Mouse (Mus musculus) lung, embryonic 14.5 days (tissue): ENCODE results near the gene Ssbp3. TPM values are rescaled to one million over a fixed set of nuclear protein-coding genes. Genes with fewer than 3 reads are reported as not detected.

Experiments
- ATAC-seq: fragments of 200-750 bp; cut with Nextera tagmentation; 2 replicates; pipeline ENCODE4 v1.8.0; 2017; ENCODE audit warnings: mild to moderate bottlenecking, moderate TSS enrichment, moderate library complexity; ENCODE audit not compliant: insufficient read depth
- DNase-seq: peaks from one replicate; pipeline ENCODE4 v3.0.0-alpha.2; 2015
- H3K27ac ChIP-seq: fragments of 300-500 bp; sonication (generic); 2 replicates; pipeline ENCODE4 v1.5.1; 2014; ENCODE audit warnings: low read depth, mild to moderate bottlenecking, moderate library complexity
- H3K27me3 ChIP-seq: fragments of 300-500 bp; sonication (generic); 2 replicates; pipeline ENCODE4 v1.6.1; 2014; ENCODE audit warnings: low read length, control low read depth; ENCODE audit not compliant: insufficient read depth
- H3K36me3 ChIP-seq: fragments of 300-500 bp; sonication (generic); 2 replicates; pipeline ENCODE4 v1.6.1; 2014; ENCODE audit warnings: control low read depth; ENCODE audit not compliant: insufficient read depth
- H3K4me1 ChIP-seq: fragments of 300-500 bp; sonication (generic); 2 replicates; pipeline ENCODE4 v1.6.1; 2014; ENCODE audit warnings: antibody characterized with exemption, control low read depth; ENCODE audit not compliant: insufficient read depth
- H3K4me2 ChIP-seq: fragments of 300-500 bp; sonication (generic); 2 replicates; pipeline ENCODE4 v1.6.1; 2014; ENCODE audit warnings: mild to moderate bottlenecking
- H3K4me3 ChIP-seq: fragments of 300-500 bp; sonication (generic); 2 replicates; pipeline ENCODE4 v1.5.1; 2014; ENCODE audit warnings: low read depth, low read length
- H3K9ac ChIP-seq: fragments of 300-500 bp; sonication (generic); 2 replicates; pipeline ENCODE4 v1.6.1; 2014
- H3K9me3 ChIP-seq: fragments of 300-500 bp; sonication (generic); 2 replicates; pipeline ENCODE4 v1.6.1; 2016; ENCODE audit warnings: low read depth, low read length, control low read depth
- CTCF ChIP-seq: IDR thresholded peaks from 2 replicates; pipeline ENCODE4 v1.5.1; 2016; ENCODE audit warnings: antibody characterized with exemption, low read depth
- WGBS: fragments of 180-500 bp; shearing (Covaris S2); extraction: QIAGEN DNeasy Blood & Tissue Kit; methylation state at CpG from one replicate; pipeline ENCODE4 v1.1.7; 2014; 5-methylcytosine and 5-hydroxymethylcytosine counted together
- polyA plus RNA-seq: library from polyadenylated mRNA; unstranded; fragments of >200 nt; fragmentation: Nextera tagmentation; extraction: Ambion mirVana; gene quantifications from 2 replicates; pipeline ENCODE4 v1.2.1, GENCODE M21; 2014

The Ssbp3 gene
- polyA plus RNA-seq, 1 experiment from 2014 or later, result 80.2 TPM

DNA sequence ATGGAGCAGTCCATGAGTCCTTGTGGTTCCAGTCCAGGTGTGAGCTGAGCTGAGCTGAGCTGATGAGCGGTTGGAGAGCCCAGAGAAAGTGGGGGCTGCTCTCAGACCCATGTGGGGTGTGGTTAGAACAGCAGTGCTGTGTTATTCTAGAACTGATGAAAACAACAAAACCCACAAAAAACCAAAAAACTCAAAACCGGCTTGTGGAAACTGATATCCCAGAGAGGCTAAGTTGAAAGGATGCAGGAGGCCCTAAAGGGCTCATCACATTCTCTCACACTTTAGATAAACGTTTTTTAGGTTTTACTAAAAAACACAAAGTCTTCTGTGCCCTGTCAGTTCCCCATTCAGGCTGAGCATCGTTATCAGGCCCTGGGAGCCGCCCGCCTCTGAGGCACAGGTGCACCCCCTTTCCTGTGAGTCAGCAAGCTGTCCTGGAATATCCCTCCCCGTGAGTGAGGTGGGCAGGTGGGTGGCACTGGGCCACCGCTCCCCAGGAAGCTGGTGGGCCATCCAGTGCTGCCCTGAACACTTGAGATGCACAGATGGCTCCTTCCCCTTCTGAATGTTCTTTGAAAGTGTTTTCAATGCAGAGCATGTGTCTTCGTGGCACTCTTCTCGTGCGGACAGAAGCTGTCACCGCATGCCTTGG lies 24.6 kb downstream of the Ssbp3 start:
- Histone ChIP-seq H3K4me2 (no peak overlapping the region), H3K4me3 (no peak overlapping the region), H3K27ac (no peak overlapping the region), H3K4me1 (peaks cover 31% of the 10 kb centered on the region), H3K9ac (no peak overlapping the region), H3K9me3 (no peaks in the 10 kb centered on the region), H3K36me3 (peaks cover 65% of the 10 kb centered on the region), H3K27me3 (no peaks in the 10 kb centered on the region)
- DNase-seq (no peak), ATAC-seq (no peak)
- no peak for TF ChIP-seq CTCF
- 60% methylated on average over 12 of the region's 12 CpGs for WGBS

- no peak overlapping the region for H3K4me2 ChIP-seq
- H3K27me3 ChIP-seq, result no peaks in the 10 kb centered on the region
- DNase-seq (no peak), ATAC-seq (no peak)
- no peak overlapping the region for H3K4me3 ChIP-seq
- H3K4me1 ChIP-seq, result peaks cover 31% of the 10 kb centered on the region
- TF ChIP-seq CTCF, result no peak
- WGBS, result 23% methylated on average over 2 of the region's 2 CpGs
- H3K27ac ChIP-seq, result no peak overlapping the region
- peaks cover 60% of the 10 kb centered on the region for H3K36me3 ChIP-seq
- no peaks in the 10 kb centered on the region for H3K9me3 ChIP-seq
- H3K9ac ChIP-seq, result no peak overlapping the region
Observed at GRCm38 (mm10) chr4:106935583-106935935, 25.1 kb downstream of the Ssbp3 start.

GRCm38 (mm10) chr4:106936041-106936440 lies 25.5 kb downstream of the Ssbp3 start:
- no peaks in the 10 kb centered on the region for H3K9me3 ChIP-seq
- no peak for DNase-seq
- H3K36me3 ChIP-seq, result peaks cover 62% of the 10 kb centered on the region
- H3K27ac ChIP-seq, result peak overlapping the region; percentile 58; the same call in 1 of the 2 replicates
- H3K4me1 ChIP-seq, result peaks cover 35% of the 10 kb centered on the region
- TF ChIP-seq CTCF, result no peak
- 71% methylated on average over 3 of the region's 3 CpGs for WGBS
- no peaks in the 10 kb centered on the region for H3K27me3 ChIP-seq
- ATAC-seq, result no peak
- peak overlapping the region; percentile 14; the same call in 1 of the 2 replicates for H3K9ac ChIP-seq
- H3K4me2 ChIP-seq, result no peak overlapping the region
- no peak overlapping the region for H3K4me3 ChIP-seq

DNA sequence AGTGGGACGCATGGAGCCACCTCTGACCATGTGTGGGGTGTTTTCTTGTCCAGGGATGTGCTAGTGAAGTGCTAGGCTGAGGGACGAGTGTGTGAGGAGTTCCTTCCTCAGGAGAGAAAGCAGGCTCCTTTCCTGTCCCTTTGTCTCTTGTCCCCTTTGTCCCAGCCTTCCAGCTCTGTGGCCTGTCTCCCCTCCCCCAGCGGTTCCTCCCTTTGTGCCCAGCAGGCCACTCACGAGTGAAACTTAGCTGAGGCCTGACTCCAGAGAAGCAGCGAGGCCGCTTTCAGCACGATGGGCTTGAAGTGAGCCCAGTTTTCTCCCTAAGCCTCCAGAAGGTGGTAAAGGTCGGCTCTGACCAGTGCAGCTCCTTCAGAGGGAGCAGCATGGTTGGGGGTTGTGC lies 26.2 kb downstream of the Ssbp3 start:
- 39% methylated on average over 8 of the region's 8 CpGs for WGBS

GRCm38 (mm10) chr4:106938506-106939222 lies 28.2 kb downstream of the Ssbp3 start:
- TF ChIP-seq CTCF, result no peak
- H3K27ac ChIP-seq, result peak overlapping the region; percentile 28; the same call in 1 of the 2 replicates
- DNase-seq, result no peak
- no peak for ATAC-seq
- H3K36me3 ChIP-seq, result peaks cover 40% of the 10 kb centered on the region
- no peak overlapping the region for H3K4me2 ChIP-seq
- no peaks in the 10 kb centered on the region for H3K9me3 ChIP-seq
- peaks cover 47% of the 10 kb centered on the region for H3K4me1 ChIP-seq
- H3K27me3 ChIP-seq, result no peaks in the 10 kb centered on the region
- WGBS, result 58% methylated on average over 8 of the region's 8 CpGs
- no peak overlapping the region for H3K9ac ChIP-seq
- no peak overlapping the region for H3K4me3 ChIP-seq

More for the DNA sequence above, 26.2 kb downstream of the Ssbp3 start:
- Histone ChIP-seq H3K4me2 (no peak overlapping the region), H3K27ac (peak overlapping the region; percentile 58; the same call in 1 of the 2 replicates), H3K27me3 (no peaks in the 10 kb centered on the region), H3K36me3 (peaks cover 59% of the 10 kb centered on the region), H3K9me3 (no peaks in the 10 kb centered on the region), H3K9ac (peak overlapping the region; percentile 14; the same call in 1 of the 2 replicates), H3K4me1 (peaks cover 41% of the 10 kb centered on the region), H3K4me3 (no peak overlapping the region)
- ATAC-seq (no peak), DNase-seq (peak; percentile 64)
- no peak for TF ChIP-seq CTCF

DNA sequence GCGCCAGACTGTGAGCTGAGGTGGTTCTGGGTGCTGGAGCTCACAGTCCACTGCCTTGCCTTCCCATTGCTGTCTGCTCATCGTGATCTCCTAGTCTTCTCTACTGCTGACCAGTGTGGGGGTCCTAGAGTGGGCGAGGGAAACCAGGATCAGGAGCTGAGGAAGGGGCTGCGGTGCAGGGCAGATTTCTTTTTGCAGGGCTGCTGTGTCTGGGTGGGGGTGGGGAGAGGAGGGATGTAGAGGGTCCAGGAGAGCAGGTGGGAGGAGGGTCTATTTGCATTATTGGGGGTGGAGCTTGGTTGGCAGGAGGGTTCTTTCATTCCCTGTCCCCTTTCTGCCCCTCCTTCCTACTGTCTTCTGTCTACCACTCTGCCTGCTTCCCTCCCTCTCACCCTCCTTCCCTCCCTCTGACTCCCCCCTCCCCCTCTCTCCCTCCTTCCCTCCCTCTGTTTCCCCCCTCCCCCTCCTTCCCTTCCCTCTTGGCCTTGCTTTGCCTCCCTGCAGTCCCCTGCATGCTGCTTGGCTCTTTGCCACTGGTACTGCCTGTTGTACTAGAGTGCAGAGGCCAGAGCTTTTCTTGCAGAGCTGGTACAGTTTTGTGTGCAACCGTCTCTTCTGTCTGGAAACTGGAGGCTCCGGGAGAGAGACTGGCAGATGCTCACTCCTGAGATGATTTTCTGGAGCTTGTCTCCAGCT lies 28.9 kb downstream of the Ssbp3 start:
- Histone ChIP-seq H3K36me3 (peaks cover 33% of the 10 kb centered on the region), H3K9ac (no peak overlapping the region), H3K27me3 (no peaks in the 10 kb centered on the region), H3K4me2 (peak overlapping the region; percentile 13; the same call in 1 of the 2 replicates), H3K4me3 (no peak overlapping the region), H3K27ac (peak overlapping the region; percentile 32; the same call in 1 of the 2 replicates), H3K9me3 (no peaks in the 10 kb centered on the region), H3K4me1 (peaks cover 46% of the 10 kb centered on the region)
- no peak for TF ChIP-seq CTCF
- 16% methylated on average over 6 of the region's 6 CpGs for WGBS
- peak; percentile 80 for ATAC-seq
- DNase-seq, result peak; percentile 92

DNA sequence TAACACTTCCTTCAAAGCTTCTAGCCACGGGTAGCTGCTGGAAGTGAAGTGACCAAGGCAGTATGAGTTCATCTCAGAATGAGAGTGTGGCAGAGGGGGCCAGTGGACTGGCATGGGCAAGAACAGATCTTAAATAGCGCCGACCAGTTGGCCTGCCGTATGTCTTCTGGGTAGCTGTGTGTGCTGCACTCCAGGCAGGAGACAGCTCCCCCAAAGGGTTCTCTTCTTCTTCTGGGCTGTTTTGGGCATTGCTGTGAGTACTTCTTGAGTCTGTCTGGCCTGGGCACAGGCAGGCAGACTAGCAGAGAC lies 29.4 kb downstream of the Ssbp3 start:
- H3K9ac ChIP-seq, result no peak overlapping the region
- DNase-seq, result no peak
- no peak overlapping the region for H3K4me3 ChIP-seq
- peaks cover 41% of the 10 kb centered on the region for H3K4me1 ChIP-seq
- H3K4me2 ChIP-seq, result peak overlapping the region; percentile 13; the same call in 1 of the 2 replicates
- ATAC-seq, result no peak
- no peaks in the 10 kb centered on the region for H3K27me3 ChIP-seq
- peaks cover 30% of the 10 kb centered on the region for H3K36me3 ChIP-seq
- H3K9me3 ChIP-seq, result no peaks in the 10 kb centered on the region
- peak overlapping the region; percentile 32; the same call in 1 of the 2 replicates for H3K27ac ChIP-seq
- WGBS, result 41% methylated on average over 4 of the region's 4 CpGs
- no peak for TF ChIP-seq CTCF
